Mouse (Mus musculus): ENCODE measurements around the gene C2cd3. TPM values are rescaled to one million over a fixed set of nuclear protein-coding genes. Genes with fewer than 3 reads are reported as not detected.

The C2cd3 gene
- polyA plus RNA-seq, 1 experiment from 2014 or later = 23.6 TPM

- DNase-seq (ENCODE audit: low spot score) (no peak), ATAC-seq (replicated peaks; ENCODE audit: low FRiP score, low TSS enrichment, low read depth) (no peak)
- H3K27ac ChIP-seq (ENCODE audit: low read depth) = no peak overlapping the region
- no peaks in the 10 kb centered on the region for H3K9me3 ChIP-seq (ENCODE audit: control insufficient read depth, low read length)
- H3K9ac ChIP-seq (ENCODE audit: low read length) = no peak overlapping the region
- no peak overlapping the region for H3K4me3 ChIP-seq (ENCODE audit: low read depth, low read length)
- H3K4me1 ChIP-seq (replicated peaks; ENCODE audit: control insufficient read depth, insufficient read depth, low read length) = peaks cover 20% of the 10 kb centered on the region
- H3K4me2 ChIP-seq (ENCODE audit: low read length) = no peak overlapping the region
- H3K27me3 ChIP-seq (replicated peaks; ENCODE audit: control insufficient read depth, insufficient read depth, low read length) = no peaks in the 10 kb centered on the region
- peaks cover 26% of the 10 kb centered on the region for H3K36me3 ChIP-seq (ENCODE audit: control insufficient read depth, insufficient read depth, low read length)
Measured at GRCm38 (mm10) chr7:100499465-100499864, 127.4 kb downstream of the C2cd3 start.

GRCm38 (mm10) chr7:100500276-100500977 is 128.4 kb downstream of the C2cd3 start:
- Histone ChIP-seq H3K9ac (ENCODE audit: low read length) (no peak overlapping the region), H3K4me1 (replicated peaks; ENCODE audit: control insufficient read depth, insufficient read depth, low read length) (peaks cover 12% of the 10 kb centered on the region), H3K9me3 (ENCODE audit: control insufficient read depth, low read length) (no peaks in the 10 kb centered on the region), H3K27ac (ENCODE audit: low read depth) (no peak overlapping the region), H3K27me3 (replicated peaks; ENCODE audit: control insufficient read depth, insufficient read depth, low read length) (no peaks in the 10 kb centered on the region), H3K4me2 (ENCODE audit: low read length) (no peak overlapping the region), H3K36me3 (ENCODE audit: control insufficient read depth, insufficient read depth, low read length) (peaks cover 26% of the 10 kb centered on the region), H3K4me3 (ENCODE audit: low read depth, low read length) (no peak overlapping the region)
- WGBS = 72% methylated on average over 16 of the region's 16 CpGs
- ATAC-seq (replicated peaks; ENCODE audit: low FRiP score, low TSS enrichment, low read depth) (no peak), DNase-seq (ENCODE audit: low spot score) (no peak)

GRCm38 (mm10) chr7:100501027-100501843 is 129.2 kb downstream of the C2cd3 start:
- Histone ChIP-seq H3K4me3 (ENCODE audit: low read depth, low read length) (no peak overlapping the region), H3K4me2 (ENCODE audit: low read length) (no peak overlapping the region), H3K9me3 (ENCODE audit: control insufficient read depth, low read length) (no peaks in the 10 kb centered on the region), H3K27ac (ENCODE audit: low read depth) (no peak overlapping the region), H3K9ac (ENCODE audit: low read length) (no peak overlapping the region), H3K36me3 (ENCODE audit: control insufficient read depth, insufficient read depth, low read length) (peaks cover 26% of the 10 kb centered on the region), H3K4me1 (replicated peaks; ENCODE audit: control insufficient read depth, insufficient read depth, low read length) (peaks cover 4% of the 10 kb centered on the region), H3K27me3 (replicated peaks; ENCODE audit: control insufficient read depth, insufficient read depth, low read length) (no peaks in the 10 kb centered on the region)
- no peak for DNase-seq (ENCODE audit: low spot score)
- ATAC-seq (replicated peaks; ENCODE audit: low FRiP score, low TSS enrichment, low read depth) = no peak
- 72% methylated on average over 6 of the region's 6 CpGs for WGBS

- Histone ChIP-seq H3K4me2 (ENCODE audit: low read length) (no peak overlapping the region), H3K9ac (ENCODE audit: low read length) (no peak overlapping the region)
- WGBS = 58% methylated on average over 2 of the region's 2 CpGs
Measured at GRCm38 (mm10) chr7:100501844-100502373, 129.9 kb downstream of the C2cd3 start.

GRCm38 (mm10) chr7:100502374-100502922 is 130.4 kb downstream of the C2cd3 start:
- WGBS = 79% methylated on average over 7 of the region's 7 CpGs

More at GRCm38 (mm10) chr7:100501844-100502373, 129.9 kb downstream of the C2cd3 start:
- Histone ChIP-seq H3K27me3 (replicated peaks; ENCODE audit: control insufficient read depth, insufficient read depth, low read length) (no peaks in the 10 kb centered on the region), H3K9me3 (ENCODE audit: control insufficient read depth, low read length) (no peaks in the 10 kb centered on the region), H3K27ac (ENCODE audit: low read depth) (no peak overlapping the region), H3K36me3 (ENCODE audit: control insufficient read depth, insufficient read depth, low read length) (peaks cover 23% of the 10 kb centered on the region), H3K4me1 (replicated peaks; ENCODE audit: control insufficient read depth, insufficient read depth, low read length) (no peaks in the 10 kb centered on the region), H3K4me3 (ENCODE audit: low read depth, low read length) (no peak overlapping the region)
- ATAC-seq (replicated peaks; ENCODE audit: low FRiP score, low TSS enrichment, low read depth) (no peak), DNase-seq (ENCODE audit: low spot score) (no peak)

GRCm38 (mm10) chr7:100503076-100503475 is 131.0 kb downstream of the C2cd3 start:
- 87% methylated on average over 5 of the region's 5 CpGs for whole genome bisulfite sequencing
- H3K4me2 ChIP-seq (ENCODE audit: low read length) = no peak overlapping the region
- H3K9ac ChIP-seq (ENCODE audit: low read length) = no peak overlapping the region
- H3K27ac ChIP-seq (ENCODE audit: low read depth) = no peak overlapping the region
- H3K9me3 ChIP-seq (ENCODE audit: control insufficient read depth, low read length) = no peaks in the 10 kb centered on the region
- no peaks in the 10 kb centered on the region for H3K4me1 ChIP-seq (replicated peaks; ENCODE audit: control insufficient read depth, insufficient read depth, low read length)
- no peak for DNase-seq (ENCODE audit: low spot score)
- H3K27me3 ChIP-seq (replicated peaks; ENCODE audit: control insufficient read depth, insufficient read depth, low read length) = no peaks in the 10 kb centered on the region
- ATAC-seq (replicated peaks; ENCODE audit: low FRiP score, low TSS enrichment, low read depth) = no peak
- H3K4me3 ChIP-seq (ENCODE audit: low read depth, low read length) = no peak overlapping the region
- peaks cover 12% of the 10 kb centered on the region for H3K36me3 ChIP-seq (ENCODE audit: control insufficient read depth, insufficient read depth, low read length)

More at GRCm38 (mm10) chr7:100502374-100502922, 130.4 kb downstream of the C2cd3 start:
- Histone ChIP-seq H3K27me3 (replicated peaks; ENCODE audit: control insufficient read depth, insufficient read depth, low read length) (no peaks in the 10 kb centered on the region), H3K4me1 (replicated peaks; ENCODE audit: control insufficient read depth, insufficient read depth, low read length) (no peaks in the 10 kb centered on the region), H3K36me3 (ENCODE audit: control insufficient read depth, insufficient read depth, low read length) (peaks cover 18% of the 10 kb centered on the region), H3K27ac (ENCODE audit: low read depth) (no peak overlapping the region), H3K9me3 (ENCODE audit: control insufficient read depth, low read length) (no peaks in the 10 kb centered on the region), H3K4me2 (ENCODE audit: low read length) (no peak overlapping the region), H3K9ac (ENCODE audit: low read length) (no peak overlapping the region), H3K4me3 (ENCODE audit: low read depth, low read length) (no peak overlapping the region)
- ATAC-seq (replicated peaks; ENCODE audit: low FRiP score, low TSS enrichment, low read depth) (no peak), DNase-seq (ENCODE audit: low spot score) (no peak)

GRCm38 (mm10) chr7:100504740-100505487 is 132.9 kb downstream of the C2cd3 start:
- WGBS = 78% methylated on average over 13 of the region's 13 CpGs
- H3K4me2 ChIP-seq (ENCODE audit: low read length) = no peak overlapping the region
- H3K36me3 ChIP-seq (ENCODE audit: control insufficient read depth, insufficient read depth, low read length) = no peaks in the 10 kb centered on the region
- DNase-seq (ENCODE audit: low spot score) (no peak), ATAC-seq (replicated peaks; ENCODE audit: low FRiP score, low TSS enrichment, low read depth) (no peak)
- no peaks in the 10 kb centered on the region for H3K4me1 ChIP-seq (replicated peaks; ENCODE audit: control insufficient read depth, insufficient read depth, low read length)
- H3K27ac ChIP-seq (ENCODE audit: low read depth) = no peak overlapping the region
- no peaks in the 10 kb centered on the region for H3K9me3 ChIP-seq (ENCODE audit: control insufficient read depth, low read length)
- no peaks in the 10 kb centered on the region for H3K27me3 ChIP-seq (replicated peaks; ENCODE audit: control insufficient read depth, insufficient read depth, low read length)
- H3K9ac ChIP-seq (ENCODE audit: low read length) = no peak overlapping the region
- H3K4me3 ChIP-seq (ENCODE audit: low read depth, low read length) = no peak overlapping the region

GRCm38 (mm10) chr7:100506494-100506893 is 134.5 kb downstream of the C2cd3 start:
- Histone ChIP-seq H3K27ac (ENCODE audit: low read depth) (no peak overlapping the region), H3K9ac (ENCODE audit: low read length) (no peak overlapping the region), H3K4me2 (ENCODE audit: low read length) (no peak overlapping the region), H3K36me3 (ENCODE audit: control insufficient read depth, insufficient read depth, low read length) (no peaks in the 10 kb centered on the region), H3K9me3 (ENCODE audit: control insufficient read depth, low read length) (no peaks in the 10 kb centered on the region), H3K4me3 (ENCODE audit: low read depth, low read length) (no peak overlapping the region), H3K27me3 (replicated peaks; ENCODE audit: control insufficient read depth, insufficient read depth, low read length) (no peaks in the 10 kb centered on the region), H3K4me1 (replicated peaks; ENCODE audit: control insufficient read depth, insufficient read depth, low read length) (no peaks in the 10 kb centered on the region)
- 70% methylated on average over 4 of the region's 4 CpGs for WGBS
- DNase-seq (ENCODE audit: low spot score) = no peak
- ATAC-seq (replicated peaks; ENCODE audit: low FRiP score, low TSS enrichment, low read depth) = no peak
